Mouse (Mus musculus) neural tube, embryonic 14.5 days (tissue): Measurements from ENCODE around the gene Lbh. TPM values are rescaled to one million over a fixed set of nuclear protein-coding genes. Genes with fewer than 3 reads are reported as not detected.

Experiments
- ATAC-seq: fragments of 200-750 bp; cut with Nextera tagmentation; 2 replicates; pipeline ENCODE4 v1.8.0; 2017; ENCODE audit warnings: low read depth, mild to moderate bottlenecking, moderate TSS enrichment, moderate library complexity
- H3K27ac ChIP-seq: fragments of 300-500 bp; sonication (generic); 2 replicates; pipeline ENCODE4 v1.5.1; 2014; ENCODE audit warnings: low read depth, mild to moderate bottlenecking, control low read depth, low read length, moderate library complexity, mixed read lengths
- H3K27me3 ChIP-seq: fragments of 300-500 bp; sonication (generic); 2 replicates; pipeline ENCODE4 v1.6.1; 2014; ENCODE audit warnings: low read length; ENCODE audit not compliant: control insufficient read depth, insufficient read depth
- H3K36me3 ChIP-seq: fragments of 300-500 bp; sonication (generic); 2 replicates; pipeline ENCODE4 v1.6.1; 2014; ENCODE audit warnings: low read length, mixed read lengths; ENCODE audit not compliant: control insufficient read depth, insufficient read depth
- H3K4me1 ChIP-seq: fragments of 300-500 bp; sonication (generic); 2 replicates; pipeline ENCODE4 v1.6.1; 2014; ENCODE audit warnings: low read length; ENCODE audit not compliant: control insufficient read depth, insufficient read depth
- H3K4me2 ChIP-seq: fragments of 300-500 bp; sonication (generic); 2 replicates; pipeline ENCODE4 v1.6.1; 2014; ENCODE audit warnings: mild to moderate bottlenecking, low read depth, low read length, control low read depth
- H3K4me3 ChIP-seq: fragments of 300-500 bp; sonication (generic); 2 replicates; pipeline ENCODE4 v1.5.1; 2014; ENCODE audit warnings: low read depth, low read length, control low read depth, mixed read lengths
- H3K9ac ChIP-seq: fragments of 300-500 bp; sonication (generic); replicated peaks from 2 replicates; pipeline ENCODE4 v1.6.1; 2014; ENCODE audit warnings: low read depth, mild to moderate bottlenecking, control low read depth, low read length, mixed read lengths
- H3K9me3 ChIP-seq: fragments of 300-500 bp; sonication (generic); 2 replicates; pipeline ENCODE4 v1.6.1; 2016; ENCODE audit warnings: low read length; ENCODE audit not compliant: control insufficient read depth
- WGBS: fragments of 180-500 bp; shearing (Covaris S2); extraction: QIAGEN DNeasy Blood & Tissue Kit; methylation state at CpG from one replicate; pipeline ENCODE4 v1.1.7; 2014; 5-methylcytosine and 5-hydroxymethylcytosine counted together
- polyA plus RNA-seq: library from polyadenylated mRNA; unstranded; fragments of >200 nt; fragmentation: Nextera tagmentation; extraction: Ambion mirVana; gene quantifications from 2 replicates; pipeline ENCODE4 v1.2.1, GENCODE M21; 2014

The Lbh gene
- polyA plus RNA-seq, 1 experiment from 2014 or later, result 7.0 TPM

DNA sequence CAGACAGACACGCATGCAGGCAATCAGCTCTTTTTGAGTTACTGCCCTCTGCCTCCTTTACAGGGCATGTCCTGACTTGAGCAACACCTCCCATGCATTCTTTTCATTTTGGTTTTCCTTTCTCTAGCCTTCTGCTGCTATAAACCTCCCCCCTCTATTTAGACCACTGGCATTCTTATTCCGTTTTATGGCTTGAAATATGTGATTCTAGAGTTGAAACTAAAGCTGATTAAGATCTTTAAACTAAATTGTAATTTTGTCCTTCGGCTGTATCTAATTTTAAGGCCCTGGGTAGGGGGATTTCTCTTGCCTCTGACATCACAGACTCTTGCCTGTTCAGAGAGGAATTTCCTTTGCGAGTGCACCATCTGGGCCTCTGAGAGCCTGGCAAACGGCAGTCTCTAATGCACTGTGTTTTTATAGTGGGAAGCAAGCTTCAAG is 48.0 kb downstream of the Lbh start:
- Histone ChIP-seq H3K27me3 (no peaks in the 10 kb centered on the region), H3K9me3 (no peaks in the 10 kb centered on the region), H3K36me3 (no peaks in the 10 kb centered on the region), H3K4me2 (no peak overlapping the region), H3K27ac (no peak overlapping the region), H3K4me1 (no peaks in the 10 kb centered on the region), H3K4me3 (no peak overlapping the region), H3K9ac (no peak overlapping the region)
- 31% methylated on average over 5 of the region's 5 CpGs for WGBS
- ATAC-seq, result no peak; the same call in 1 of the 2 replicates

DNA sequence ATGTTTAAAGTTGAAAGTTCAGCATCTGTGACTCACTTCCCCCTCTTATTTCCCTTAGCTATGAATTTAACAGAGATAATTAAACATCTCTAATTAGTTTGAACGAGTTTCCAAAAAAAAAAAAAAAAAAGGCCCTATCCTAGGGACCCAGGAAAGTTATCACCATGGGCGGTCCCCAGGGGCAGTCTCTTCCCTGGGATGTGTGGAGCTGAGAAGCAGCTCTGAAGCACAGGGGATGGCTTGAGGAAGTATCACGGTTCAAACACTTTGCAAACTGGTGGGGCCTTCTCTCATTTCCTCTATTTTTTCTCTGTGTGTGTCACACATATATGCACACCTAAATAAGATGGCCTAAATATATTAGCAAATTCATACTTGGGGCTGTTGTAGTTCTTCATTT is 48.8 kb downstream of the Lbh start:
- H3K4me1 ChIP-seq, result no peaks in the 10 kb centered on the region
- H3K27ac ChIP-seq, result no peak overlapping the region
- ATAC-seq, result no peak
- H3K27me3 ChIP-seq, result no peaks in the 10 kb centered on the region
- no peak overlapping the region for H3K4me3 ChIP-seq
- no peak overlapping the region for H3K9ac ChIP-seq
- H3K36me3 ChIP-seq, result no peaks in the 10 kb centered on the region
- H3K9me3 ChIP-seq, result no peaks in the 10 kb centered on the region
- WGBS, result 40% methylated on average over 3 of the region's 3 CpGs
- no peak overlapping the region for H3K4me2 ChIP-seq

DNA sequence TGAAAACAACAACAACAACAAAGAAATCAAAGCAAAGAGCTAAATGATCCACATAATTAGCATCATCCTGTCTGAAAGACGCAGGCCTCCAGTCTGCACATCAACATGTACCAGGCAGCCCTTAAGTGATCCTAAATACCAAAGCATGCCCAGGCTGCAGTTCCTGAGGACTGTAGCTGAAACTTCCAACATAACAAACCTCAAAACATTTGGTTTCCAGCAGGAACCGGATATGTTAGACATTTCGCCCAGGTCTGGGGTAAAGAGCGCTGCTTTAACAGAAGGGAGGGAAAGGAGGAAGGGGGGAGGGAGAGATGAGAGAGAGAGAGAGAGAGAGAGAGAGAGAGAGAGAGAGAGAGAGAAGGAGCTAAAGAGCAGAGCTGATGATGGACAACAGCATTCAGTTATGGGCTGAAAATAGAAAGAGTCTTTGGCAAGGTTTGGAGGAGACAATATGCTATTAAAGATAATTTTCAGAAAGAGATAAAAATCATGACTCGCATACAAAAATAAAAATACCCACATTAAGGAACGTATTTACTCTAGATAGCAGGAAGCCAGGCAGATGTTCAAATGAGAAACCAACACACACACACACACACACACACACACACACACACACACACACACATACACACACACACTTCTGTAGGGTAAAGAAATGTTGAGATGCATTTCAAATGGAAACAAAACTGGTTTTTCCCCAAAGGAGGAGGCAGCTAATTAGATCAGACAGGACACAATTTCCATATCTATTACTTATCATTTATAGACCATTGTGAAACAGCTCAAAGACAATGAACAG is 49.5 kb downstream of the Lbh start:
- ATAC-seq, result no peak
- no peaks in the 10 kb centered on the region for H3K27me3 ChIP-seq
- no peak overlapping the region for H3K4me3 ChIP-seq
- no peaks in the 10 kb centered on the region for H3K4me1 ChIP-seq
- no peaks in the 10 kb centered on the region for H3K9me3 ChIP-seq
- H3K9ac ChIP-seq, result no peak overlapping the region
- H3K36me3 ChIP-seq, result no peaks in the 10 kb centered on the region
- WGBS, result 73% methylated on average over 6 of the region's 6 CpGs
- no peak overlapping the region for H3K4me2 ChIP-seq
- no peak overlapping the region for H3K27ac ChIP-seq

DNA sequence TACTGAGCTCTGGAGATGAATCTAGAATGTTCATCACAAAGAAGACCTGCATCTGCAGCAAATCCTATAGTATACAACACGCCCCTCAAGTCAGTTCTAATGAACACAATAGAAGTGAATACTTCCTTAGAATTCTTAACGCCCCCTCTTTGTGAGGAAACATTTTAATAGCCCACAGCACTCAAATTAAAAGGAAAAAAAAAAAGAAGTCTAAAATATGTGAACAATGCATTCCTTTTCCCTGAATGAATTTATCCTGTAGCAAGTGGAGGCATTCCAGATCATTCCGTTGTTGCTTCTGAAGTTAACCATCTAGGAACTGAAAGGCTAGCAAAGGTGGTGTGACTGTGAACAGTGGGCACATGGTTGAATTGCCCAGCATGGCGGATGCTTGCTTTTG is 50.6 kb downstream of the Lbh start:
- no peaks in the 10 kb centered on the region for H3K9me3 ChIP-seq
- WGBS, result 62% methylated on average over 4 of the region's 4 CpGs
- ATAC-seq, result no peak

DNA sequence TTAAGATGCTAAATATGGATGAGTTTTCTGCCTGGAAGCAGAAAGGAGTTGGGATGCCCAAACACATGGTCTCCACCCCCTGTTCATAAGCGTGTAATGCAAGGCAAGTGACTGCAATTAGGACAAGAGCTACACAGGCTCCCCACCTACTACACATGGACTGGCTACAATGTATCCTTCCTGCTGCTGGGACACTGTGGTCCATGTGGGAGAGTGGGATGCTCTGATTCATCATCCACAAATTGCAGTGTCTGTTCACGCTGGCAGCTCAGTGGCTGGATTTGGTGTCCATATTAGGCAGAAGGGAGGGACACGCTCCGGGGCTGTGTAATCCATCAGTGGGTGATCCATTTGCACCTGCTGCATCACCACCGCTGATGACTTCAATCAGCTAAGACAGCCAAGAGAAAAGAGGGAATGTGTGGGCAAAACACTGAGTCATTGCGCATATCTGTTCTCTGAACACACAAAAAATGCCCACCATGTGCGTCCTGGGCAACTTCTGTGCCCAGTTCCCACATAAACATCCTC is 52.6 kb downstream of the Lbh start:
- no peak for ATAC-seq
- H3K27ac ChIP-seq, result no peak overlapping the region
- H3K9me3 ChIP-seq, result no peaks in the 10 kb centered on the region
- H3K36me3 ChIP-seq, result no peaks in the 10 kb centered on the region
- no peaks in the 10 kb centered on the region for H3K27me3 ChIP-seq
- no peak overlapping the region for H3K4me2 ChIP-seq
- H3K4me3 ChIP-seq, result no peak overlapping the region
- no peak overlapping the region for H3K9ac ChIP-seq
- H3K4me1 ChIP-seq, result no peaks in the 10 kb centered on the region
- 84% methylated on average over 7 of the region's 7 CpGs for WGBS

More for the DNA sequence above, 50.6 kb downstream of the Lbh start:
- H3K4me3 ChIP-seq, result no peak overlapping the region
- H3K36me3 ChIP-seq, result no peaks in the 10 kb centered on the region
- no peak overlapping the region for H3K27ac ChIP-seq
- H3K4me2 ChIP-seq, result no peak overlapping the region
- no peaks in the 10 kb centered on the region for H3K4me1 ChIP-seq
- H3K27me3 ChIP-seq, result no peaks in the 10 kb centered on the region
- no peak overlapping the region for H3K9ac ChIP-seq

DNA sequence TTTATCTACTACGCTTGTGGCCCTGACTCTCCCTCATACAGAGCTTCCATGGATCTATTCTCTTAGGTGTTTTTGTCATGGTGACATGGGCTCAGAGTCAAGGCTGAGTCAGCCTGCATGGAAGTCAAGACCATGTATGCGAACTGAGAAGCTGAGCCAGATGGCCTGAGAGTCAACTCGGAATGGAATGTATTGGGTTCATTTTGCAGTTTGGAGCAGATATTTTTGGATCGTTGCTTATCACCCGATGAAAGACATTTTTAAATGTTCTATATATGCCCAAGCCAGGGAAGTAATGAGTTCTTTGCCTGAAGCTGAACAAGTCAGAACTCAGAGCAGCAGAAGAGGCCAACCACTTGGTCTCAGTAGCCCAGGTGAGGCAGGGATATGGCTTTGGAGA is 54.9 kb downstream of the Lbh start:
- no peak for ATAC-seq
- H3K36me3 ChIP-seq, result no peaks in the 10 kb centered on the region
- 96% methylated on average over 5 of the region's 5 CpGs for WGBS
- no peak overlapping the region for H3K9ac ChIP-seq
- no peak overlapping the region for H3K27ac ChIP-seq
- H3K27me3 ChIP-seq, result no peaks in the 10 kb centered on the region
- no peak overlapping the region for H3K4me2 ChIP-seq
- H3K4me1 ChIP-seq, result no peaks in the 10 kb centered on the region
- H3K9me3 ChIP-seq, result no peaks in the 10 kb centered on the region
- no peak overlapping the region for H3K4me3 ChIP-seq

DNA sequence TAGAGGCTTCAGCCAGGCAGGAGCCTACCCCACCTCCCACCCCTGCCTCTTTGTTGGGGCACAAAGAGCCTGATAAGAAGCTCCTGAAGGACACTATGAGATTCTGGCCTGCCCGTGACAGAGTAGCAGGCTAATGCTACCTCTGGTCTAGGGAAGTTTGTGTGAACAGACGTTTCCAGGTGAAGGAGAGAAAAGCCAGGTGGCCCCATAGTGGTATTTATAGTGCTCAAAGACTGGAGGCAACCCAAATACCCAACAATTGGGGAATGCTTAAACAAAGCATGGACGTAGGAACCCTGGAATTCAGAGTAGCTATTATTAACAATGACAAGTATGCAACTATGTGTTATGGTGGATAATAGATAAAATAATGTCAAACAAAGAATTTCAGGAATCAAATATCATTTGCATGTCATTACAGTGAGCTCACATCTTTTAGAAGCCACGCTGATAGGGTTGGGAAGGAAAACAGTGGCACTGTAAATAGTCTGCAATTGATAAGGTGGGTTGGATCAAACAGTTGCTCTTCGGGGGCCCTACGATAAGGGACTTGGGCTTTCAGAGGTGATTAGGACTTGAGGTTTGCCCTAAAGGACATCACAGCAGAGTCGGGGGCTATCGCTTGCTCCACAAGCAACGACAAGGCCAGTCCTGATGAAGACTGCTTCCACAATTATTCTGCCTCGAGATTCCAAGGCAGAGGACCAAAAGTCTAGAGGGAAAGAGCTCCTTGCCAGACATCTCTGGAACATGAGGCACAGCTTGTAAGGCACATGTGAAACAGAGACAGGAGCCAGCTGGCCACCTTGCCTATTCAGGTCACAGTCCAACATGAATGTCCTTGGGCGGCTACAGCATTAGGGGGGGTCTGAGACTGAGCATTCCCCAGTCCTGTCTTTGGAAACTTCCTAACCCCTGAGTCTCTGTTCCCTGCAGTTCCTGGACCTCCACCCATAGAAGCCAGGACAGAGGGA is 58.4 kb downstream of the Lbh start:
- no peaks in the 10 kb centered on the region for H3K9me3 ChIP-seq
- H3K27ac ChIP-seq, result no peak overlapping the region
- no peak overlapping the region for H3K4me2 ChIP-seq
- WGBS, result 93% methylated on average over 11 of the region's 11 CpGs
- no peak for ATAC-seq
- no peaks in the 10 kb centered on the region for H3K36me3 ChIP-seq
- no peak overlapping the region for H3K9ac ChIP-seq
- no peak overlapping the region for H3K4me3 ChIP-seq
- no peaks in the 10 kb centered on the region for H3K4me1 ChIP-seq
- no peaks in the 10 kb centered on the region for H3K27me3 ChIP-seq

DNA sequence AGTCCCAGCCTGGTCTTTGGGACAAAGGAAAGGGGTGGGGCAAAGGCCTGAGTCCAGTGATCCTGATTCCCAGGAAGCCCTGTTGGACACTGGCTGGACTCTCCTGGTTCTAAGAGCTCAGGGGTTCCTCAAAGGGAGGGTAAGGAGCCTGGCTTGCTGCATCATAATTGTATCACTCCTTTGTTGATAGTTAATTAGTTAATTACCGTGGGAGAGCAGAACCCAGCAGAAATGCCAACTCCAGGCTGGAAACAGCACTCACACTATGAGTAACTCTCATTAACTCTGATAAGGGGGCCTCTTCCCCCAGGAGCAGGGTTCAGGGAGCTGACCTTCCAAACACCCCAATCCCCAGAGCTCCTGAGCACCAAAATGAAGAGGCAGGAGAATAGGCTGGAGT is 59.5 kb downstream of the Lbh start:
- no peak overlapping the region for H3K4me2 ChIP-seq
- no peak overlapping the region for H3K27ac ChIP-seq
- no peaks in the 10 kb centered on the region for H3K27me3 ChIP-seq
- ATAC-seq, result no peak
- 76% methylated on average over 1 of the region's 1 CpGs for WGBS
- H3K4me3 ChIP-seq, result no peak overlapping the region
- no peak overlapping the region for H3K9ac ChIP-seq
- no peaks in the 10 kb centered on the region for H3K4me1 ChIP-seq
- no peaks in the 10 kb centered on the region for H3K9me3 ChIP-seq
- no peaks in the 10 kb centered on the region for H3K36me3 ChIP-seq

DNA sequence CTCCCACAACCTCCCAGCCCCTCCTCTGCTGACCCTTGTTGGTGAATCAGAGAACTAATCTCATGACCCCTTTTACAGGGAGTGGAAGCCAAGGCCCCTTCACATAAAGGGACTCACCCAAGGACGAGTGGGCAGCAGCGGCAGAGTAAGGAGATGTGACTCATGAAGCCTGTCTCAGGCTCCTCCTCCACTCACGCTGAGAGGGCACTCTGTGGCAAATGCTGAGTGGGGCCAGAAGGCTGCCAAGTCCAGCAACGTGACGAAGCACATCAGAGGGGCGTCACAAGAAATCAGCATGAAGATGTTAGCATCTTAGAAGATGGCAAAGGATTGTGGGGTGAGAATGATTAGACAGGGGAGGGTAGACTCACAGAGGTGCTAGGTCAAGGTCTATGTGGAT is 64.1 kb downstream of the Lbh start:
- 89% methylated on average over 6 of the region's 6 CpGs for WGBS
- ATAC-seq, result no peak
- Histone ChIP-seq H3K4me3 (no peak overlapping the region), H3K27me3 (no peaks in the 10 kb centered on the region), H3K9me3 (no peaks in the 10 kb centered on the region), H3K36me3 (no peaks in the 10 kb centered on the region), H3K27ac (no peak overlapping the region), H3K4me2 (no peak overlapping the region), H3K4me1 (no peaks in the 10 kb centered on the region), H3K9ac (no peak overlapping the region)
